Mouse (Mus musculus): ENCODE results near the gene Otx1.

GRCm38 (mm10) chr11:22008129-22008596, 5.5 kb upstream of the Otx1 start:
- TF ChIP-seq CTCF (IDR thresholded peaks at IDR 0.05; ENCODE audit: control insufficient read depth, insufficient read depth, insufficient read length), result no peak
- no peak for TF ChIP-seq FOSL1 (IDR thresholded peaks at IDR 0.05; ENCODE audit: insufficient read depth, low read length, poor library complexity, severe bottlenecking)
- no peak for TF ChIP-seq MAX (IDR thresholded peaks at IDR 0.05)
- no peak for TF ChIP-seq MYOG (IDR thresholded peaks at IDR 0.05; ENCODE audit: control insufficient read depth, extremely low read depth, insufficient read length)
- no peak for TF ChIP-seq CEBPB (IDR thresholded peaks at IDR 0.05; ENCODE audit: low read depth)
- TF ChIP-seq USF1 (IDR thresholded peaks at IDR 0.05; ENCODE audit: low read depth), result no peak
